Mouse (Mus musculus) ES-E14 (cell line): ENCODE data around the gene 4933436I01Rik. TPM values are rescaled to one million over a fixed set of nuclear protein-coding genes. Genes with fewer than 3 reads are reported as not detected.

Experiments used
- DNase-seq: peaks from one replicate; pipeline ENCODE4 v3.0.0-alpha.2; 2013; ENCODE audit warnings: low read depth, low spot score
- H3K27ac ChIP-seq: 2 replicates; pipeline ENCODE4 v1.5.1; 2012; ENCODE audit warnings: low read depth, mild to moderate bottlenecking, low read length, moderate library complexity, mixed read lengths; ENCODE audit not compliant: poor library complexity, insufficient read depth, severe bottlenecking
- H3K36me3 ChIP-seq: 2 replicates; pipeline ENCODE4 v1.6.1; 2012; ENCODE audit warnings: mild to moderate bottlenecking, low read length, moderate library complexity, mixed read lengths; ENCODE audit not compliant: control insufficient read depth, poor library complexity, insufficient read depth, severe bottlenecking
- H3K4me1 ChIP-seq, 2 experiments: fragments of 150-350 bp in 1 of 2; sonication (generic) in 1 of 2; 2 replicates each; pipeline ENCODE4 v1.6.1; 2012; ENCODE audit warnings: low read length in 2 of 2, mild to moderate bottlenecking in 1 of 2, mixed read lengths in 1 of 2; ENCODE audit not compliant: control insufficient read depth in 2 of 2, insufficient read depth in 2 of 2, poor library complexity in 1 of 2
- H3K4me3 ChIP-seq, 2 experiments: fragments of 150-350 bp in 1 of 2; sonication (generic) in 1 of 2; 2 replicates each; pipeline ENCODE4 v1.5.1; 2012; ENCODE audit warnings: low read length in 2 of 2, low read depth in 1 of 2, mild to moderate bottlenecking in 1 of 2, mixed read lengths in 1 of 2; ENCODE audit not compliant: insufficient read depth in 1 of 2, poor library complexity in 1 of 2, severe bottlenecking in 1 of 2
- H3K9ac ChIP-seq: 2 replicates; pipeline ENCODE4 v1.6.1; 2012; ENCODE audit warnings: low read depth, mild to moderate bottlenecking, low read length, mixed read lengths; ENCODE audit not compliant: poor library complexity, insufficient read depth, severe bottlenecking
- H3K9me3 ChIP-seq: fragments of 150-350 bp; sonication (generic); 2 replicates; pipeline ENCODE4 v1.6.1; 2012; ENCODE audit warnings: low read depth, mild to moderate bottlenecking, low read length; ENCODE audit not compliant: control insufficient read depth, insufficient read depth
- CHD2 ChIP-seq: IDR thresholded peaks from 2 replicates; pipeline ENCODE4 v1.6.1; 2014; ENCODE audit warnings: mild to moderate bottlenecking, low read depth, low read length, inconsistent platforms
- HCFC1 ChIP-seq: IDR thresholded peaks from 2 replicates; pipeline ENCODE4 v1.6.1; 2012; ENCODE audit warnings: low read length, inconsistent platforms, borderline replicate concordance; ENCODE audit not compliant: insufficient read depth
- MAFK ChIP-seq: IDR thresholded peaks from 2 replicates; pipeline ENCODE4 v1.6.1; 2014; ENCODE audit warnings: mild to moderate bottlenecking, low read depth, low read length, inconsistent platforms; ENCODE audit not compliant: insufficient read depth
- ZC3H11A ChIP-seq: IDR thresholded peaks from 2 replicates; pipeline ENCODE4 v1.6.1; 2012; ENCODE audit warnings: low read depth, mild to moderate bottlenecking, inconsistent platforms, low read length, borderline replicate concordance
- ZNF384 ChIP-seq: IDR thresholded peaks from 2 replicates; pipeline ENCODE4 v1.6.1; 2012; ENCODE audit warnings: low read depth, low read length, inconsistent platforms
- in situ Hi-C, 2 experiments: fragments of 600-800 bp; cut with MboI; formaldehyde crosslinking; loops; one replicate each; pipeline ENCODE4 v1.15.1; 2025; ENCODE audit warnings: low sequenced_read_pairs in 2 of 2, inconsistent platforms in 1 of 2; ENCODE audit not compliant: unreplicated experiment in 2 of 2
- total RNA-seq: library from RNA; depleted of rRNA; stranded (reverse); fragments of 300-350 nt; gene quantifications from 2 replicates; pipeline ENCODE4 v1.2.3, GENCODE M21; 2012; rRNA removed

4933436I01Rik gene
- not detected in 2 replicates for total RNA-seq

- in situ Hi-C loops = no loop called here
- H3K4me1 ChIP-seq = no peaks in the 10 kb centered on the region
- H3K27ac ChIP-seq = no peak within 1 kb of the TSS
- H3K9me3 ChIP-seq = no peaks in the 10 kb centered on the region
- no peak within 1 kb of the TSS for H3K4me3 ChIP-seq
- no peak for TF ChIP-seq ZC3H11A
- no peak for TF ChIP-seq CHD2
- no peak for TF ChIP-seq HCFC1
- no peak for TF ChIP-seq ZNF384
- no peak for DNase-seq
- no peaks in the 10 kb centered on the region for H3K36me3 ChIP-seq
- H3K9ac ChIP-seq = no peak within 1 kb of the TSS
Observed at GRCm38 (mm10) chrX:67921350-67921749, at the start of gene 4933436I01Rik. 4933436I01Rik (minus strand) TSS chrX:67921450.

GRCm38 (mm10) chrX:67924769-67925470 is 3.7 kb upstream of the 4933436I01Rik start:
- no peaks in the 10 kb centered on the region for H3K4me1 ChIP-seq
- H3K4me3 ChIP-seq = no peak overlapping the region
- in situ Hi-C loops = no loop called here
- no peaks in the 10 kb centered on the region for H3K9me3 ChIP-seq
- TF ChIP-seq MAFK (no peak), HCFC1 (no peak), ZC3H11A (no peak), CHD2 (no peak), ZNF384 (no peak)
- no peak for DNase-seq
- H3K9ac ChIP-seq = no peak overlapping the region
- H3K36me3 ChIP-seq = no peaks in the 10 kb centered on the region
- H3K27ac ChIP-seq = no peak overlapping the region

GRCm38 (mm10) chrX:67883406-67883805 is 37.8 kb downstream of the 4933436I01Rik start:
- Histone ChIP-seq H3K4me1 (no peaks in the 10 kb centered on the region), H3K9ac (no peak overlapping the region), H3K27ac (no peak overlapping the region), H3K36me3 (no peaks in the 10 kb centered on the region), H3K9me3 (no peaks in the 10 kb centered on the region), H3K4me3 (no peak overlapping the region)
- no peak for DNase-seq
- in situ Hi-C loops = no loop called here
- TF ChIP-seq ZC3H11A = no peak
- TF ChIP-seq HCFC1 = no peak
- no peak for TF ChIP-seq ZNF384
- TF ChIP-seq MAFK = no peak
- TF ChIP-seq CHD2 = no peak

Other genes with a start within 250 kb of the 4933436I01Rik start
- not detected in 2 replicates for gene Gm1140, start 227.9 kb downstream of the 4933436I01Rik start, total RNA-seq
- not detected in 2 replicates for gene Gm14692, start 225.8 kb downstream of the 4933436I01Rik start, total RNA-seq